Mouse (Mus musculus): ENCODE results near the gene Mcrip1.
"Not testable (repeated sequence)": the region's sequence is repeated elsewhere in the genome, so short reads cannot be mapped to it uniquely, and the experiment has no call there.

Mcrip1 gene

DNA sequence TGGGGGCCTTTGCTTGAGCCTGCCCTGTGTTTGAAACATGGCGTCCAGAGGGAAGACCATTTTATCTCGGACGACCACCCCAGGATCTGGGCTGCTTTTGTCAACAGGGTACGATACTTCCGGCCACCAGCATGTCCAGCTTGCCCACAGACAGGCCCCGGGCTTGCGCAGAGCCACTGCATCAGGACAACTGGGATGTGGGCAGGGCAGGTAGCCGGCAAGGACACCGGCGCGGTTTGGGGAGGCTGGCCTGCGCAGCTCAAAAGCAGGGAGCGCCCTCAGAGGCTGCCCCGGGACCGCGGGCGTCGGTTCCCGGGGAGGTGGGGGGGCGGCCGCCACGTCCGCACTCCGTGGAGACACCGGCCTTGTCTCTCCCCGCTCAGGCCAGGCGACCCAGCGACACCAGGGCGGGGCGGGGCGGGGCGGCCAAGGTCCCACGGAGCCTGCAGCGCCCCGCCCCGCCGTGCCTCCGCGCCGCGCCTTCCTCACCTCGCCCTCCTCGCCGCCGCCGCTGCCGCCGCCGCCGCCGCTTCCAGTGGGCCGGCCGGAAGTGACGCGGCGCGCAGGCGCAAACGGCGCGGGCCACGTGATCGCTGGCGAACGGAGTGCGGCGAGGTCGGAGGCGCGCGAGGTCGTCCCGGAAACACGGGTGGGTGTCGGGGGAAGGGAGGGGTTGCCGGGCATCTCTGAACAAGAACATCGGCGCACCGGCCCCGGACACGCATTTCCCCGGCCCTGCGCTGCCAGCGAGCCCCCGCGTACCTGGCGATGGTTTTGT is at the start of gene Mcrip1:
TSS of gene Mcrip1 (minus strand) at position 560 of the 778 bp plus-strand sequence.
- DNase-seq: peak; percentile 93

DNA sequence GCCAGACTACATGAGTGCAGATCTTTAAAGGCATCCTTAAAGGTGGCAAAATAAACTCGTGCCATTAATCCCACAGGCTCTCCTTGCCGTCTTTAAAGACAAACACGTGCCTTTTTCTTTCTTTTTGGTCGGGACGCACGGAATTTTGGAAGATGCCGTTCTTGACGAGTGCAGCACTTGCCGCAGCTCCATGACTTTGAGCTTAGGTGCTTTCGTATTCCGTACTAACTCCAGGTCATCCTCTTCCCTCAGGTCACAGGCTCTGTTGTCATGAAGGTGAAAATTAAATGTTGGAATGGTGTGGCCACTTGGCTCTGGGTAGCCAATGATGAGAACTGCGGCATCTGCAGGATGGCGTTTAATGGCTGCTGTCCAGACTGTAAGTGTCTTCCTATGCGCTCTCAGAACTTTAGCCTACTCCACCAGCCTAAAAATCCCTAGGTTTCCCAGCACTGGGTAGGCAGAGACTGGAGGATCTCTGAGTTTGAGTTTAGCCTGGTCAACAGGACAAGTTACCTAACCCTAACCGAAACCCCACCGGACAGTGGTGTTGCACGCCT is 49.5 kb upstream of the Mcrip1 start:
- DNase-seq: peak; percentile 32

- DNase-seq: peak; percentile 91
Measured at GRCm38 (mm10) chr11:120598283-120598989, 48.9 kb upstream of the Mcrip1 start, which contains the start of the genes Alyref and Anapc11. Gene Alyref, minus strand, starts transcription at chr11:120598365. Gene Anapc11, plus strand, starts transcription at chr11:120598421.

- DNase-seq: peak; percentile 29
Measured at GRCm38 (mm10) chr11:120597240-120598235, 48.0 kb upstream of the Mcrip1 start.

- DNase-seq: no peak
Measured at GRCm38 (mm10) chr11:120588531-120588930, 39.0 kb upstream of the Mcrip1 start.

GRCm38 (mm10) chr11:120583937-120584336 is 34.4 kb upstream of the Mcrip1 start:
- no peak for DNase-seq

DNA sequence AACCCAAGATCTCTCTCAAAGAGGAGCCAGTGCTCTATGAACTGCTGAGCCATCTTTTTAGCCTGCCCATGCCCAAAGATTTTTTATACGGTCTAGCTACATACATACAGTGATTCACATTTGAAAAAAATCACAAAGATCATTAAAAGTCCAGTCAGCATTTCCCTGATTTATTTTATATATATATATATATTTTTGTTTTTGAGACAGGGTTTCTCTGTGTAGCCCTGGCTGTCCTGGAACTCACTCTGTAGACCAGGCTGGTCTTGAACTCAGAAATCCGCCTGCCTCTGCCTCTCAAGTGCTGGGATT is 33.4 kb upstream of the Mcrip1 start:
- not testable (repeated sequence) for DNase-seq

DNA sequence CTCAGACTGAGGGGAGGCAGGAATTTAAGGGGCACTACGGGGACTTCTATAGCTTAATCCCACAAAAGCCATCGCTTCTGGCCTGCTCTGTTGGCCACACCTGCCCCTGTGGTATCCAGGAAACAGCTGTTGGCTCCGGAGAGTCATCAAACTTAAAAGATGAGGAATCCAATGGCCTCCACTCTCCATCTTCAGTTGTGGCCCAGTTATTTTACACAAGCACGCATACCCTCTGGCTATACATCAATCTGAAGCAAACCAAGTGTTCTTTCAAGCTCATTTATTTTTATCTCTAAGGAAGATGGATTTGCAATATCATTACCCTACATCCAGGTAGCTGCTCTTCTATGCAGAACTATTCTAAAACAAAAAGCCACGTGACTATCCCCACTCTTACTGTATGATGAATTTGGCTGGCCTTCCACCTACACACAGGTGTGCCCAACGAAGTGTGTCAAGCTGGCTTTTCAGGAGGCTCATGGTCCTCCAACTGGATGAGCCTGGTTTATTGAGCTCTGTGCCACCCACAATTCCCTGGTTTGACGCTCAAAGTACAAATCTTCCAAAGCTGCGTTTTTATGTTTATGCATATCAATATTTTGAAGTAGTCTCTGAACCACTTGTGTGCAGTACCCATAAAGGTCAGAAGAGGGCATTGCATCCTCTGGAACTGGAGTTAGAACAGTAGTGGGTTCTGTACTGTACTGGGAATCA is 32.9 kb upstream of the Mcrip1 start:
- no peak for DNase-seq

DNA sequence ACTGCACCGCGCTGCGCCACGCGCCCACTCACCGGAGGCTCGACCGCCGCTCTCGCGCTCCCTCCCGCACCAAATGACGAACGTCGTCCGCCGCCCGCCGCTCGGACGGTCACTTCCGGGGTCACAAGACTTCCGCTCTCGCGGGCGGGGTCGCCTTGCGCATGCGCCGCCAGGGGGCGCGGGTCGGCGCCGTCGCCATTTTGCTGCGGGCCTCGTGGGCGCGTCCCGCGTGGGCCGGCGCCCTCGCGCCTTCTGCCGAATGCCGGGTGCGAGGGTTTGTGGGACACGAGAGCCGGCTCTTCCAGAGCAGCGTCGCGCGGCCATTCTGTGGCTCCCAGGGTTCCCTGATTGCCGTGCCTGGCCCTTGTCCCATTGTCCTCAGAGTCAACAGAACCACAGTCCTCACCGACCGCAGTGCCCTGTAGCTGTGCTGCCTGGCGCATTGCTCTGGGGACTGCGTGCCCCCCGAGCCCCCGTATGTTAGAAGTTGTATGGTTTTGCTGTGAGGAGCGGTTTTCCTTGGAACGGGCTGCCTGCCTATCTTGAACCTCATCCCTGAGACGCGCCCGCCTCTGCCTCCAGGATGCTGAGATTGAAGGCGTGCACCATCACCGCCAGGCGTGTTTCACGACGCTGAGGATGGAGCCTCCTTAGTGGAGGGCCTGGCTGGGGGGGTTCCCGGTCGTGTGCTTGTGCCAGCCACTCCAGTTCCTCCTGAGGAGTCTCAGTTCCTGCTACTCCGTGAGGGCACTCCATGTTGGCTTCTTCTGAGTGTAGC is 32.2 kb upstream of the Mcrip1 start, which contains the start of gene Arhgdia:
TSS of gene Arhgdia (minus strand) at position 135 of the 778 bp plus-strand sequence.
- peak; percentile 88 for DNase-seq

GRCm38 (mm10) chr11:120580871-120581331 is 31.4 kb upstream of the Mcrip1 start:
- DNase-seq: peak; percentile 61

DNA sequence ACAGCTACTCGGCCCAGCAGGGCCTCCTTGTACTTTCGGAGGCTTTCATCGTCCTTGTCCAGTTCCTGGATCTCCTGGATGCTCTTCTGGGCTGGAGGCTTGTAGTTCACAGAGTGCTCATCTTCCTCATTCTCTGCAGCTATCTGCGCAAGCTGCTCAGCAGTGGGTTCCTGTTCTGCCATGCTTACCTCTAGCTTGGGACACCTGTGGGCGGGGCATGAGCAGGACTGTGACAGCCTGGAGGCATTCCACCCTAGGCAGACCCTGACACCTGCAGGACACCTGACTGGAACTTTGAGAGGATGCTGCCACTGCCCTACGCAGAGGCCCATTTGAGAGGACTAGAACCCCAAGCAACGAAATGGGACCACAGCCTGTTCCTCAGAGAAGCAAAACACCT is 30.7 kb upstream of the Mcrip1 start:
- DNase-seq: peak; percentile 60

- DNase-seq: peak; percentile 77
Measured at GRCm38 (mm10) chr11:120579316-120580107, 30.0 kb upstream of the Mcrip1 start.

GRCm38 (mm10) chr11:120578694-120579243 is 29.2 kb upstream of the Mcrip1 start:
- peak; percentile 69 for DNase-seq

GRCm38 (mm10) chr11:120578024-120578693 is 28.6 kb upstream of the Mcrip1 start:
- DNase-seq: peak; percentile 56

DNA sequence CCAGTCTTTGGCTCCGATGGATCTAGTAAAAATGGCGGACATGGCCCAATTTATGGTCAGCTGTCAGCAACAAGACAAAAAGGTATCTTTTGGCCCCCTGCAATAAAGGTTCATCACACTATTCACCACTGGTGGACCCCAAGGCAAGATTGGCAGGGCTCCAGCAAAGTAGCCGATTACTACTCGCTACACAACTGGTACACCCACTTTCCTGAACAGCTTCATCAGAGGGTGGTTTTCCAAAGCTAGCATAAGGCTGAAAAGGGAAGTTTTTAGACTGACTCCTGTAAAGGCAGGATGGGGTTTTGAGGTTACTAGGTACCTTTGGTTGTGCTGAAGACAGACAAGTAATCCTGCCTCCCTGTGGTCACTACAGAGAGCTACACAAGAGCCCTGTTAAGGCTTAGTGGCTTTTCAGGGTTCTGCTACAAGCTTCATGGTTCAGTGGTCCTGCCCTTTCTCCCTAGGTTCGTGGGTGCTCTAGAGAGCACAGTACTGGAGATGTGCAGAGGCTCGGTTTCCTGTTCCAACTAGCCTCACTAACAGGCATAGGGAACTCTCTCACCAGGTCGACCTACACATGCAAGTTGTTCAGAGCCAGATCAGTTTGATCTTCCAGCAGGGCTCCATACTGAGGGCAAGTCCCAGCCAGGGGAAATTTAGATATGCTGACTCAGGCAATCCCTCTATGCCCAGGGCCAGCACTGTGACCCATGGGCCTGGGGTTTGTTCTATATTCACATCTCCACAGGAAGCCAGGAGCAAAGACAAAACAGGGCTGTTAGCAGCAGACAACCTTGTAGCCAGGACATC is 27.9 kb upstream of the Mcrip1 start:
- peak; percentile 47 for DNase-seq

GRCm38 (mm10) chr11:120576365-120576981 is 26.9 kb upstream of the Mcrip1 start:
- no peak for DNase-seq

DNA sequence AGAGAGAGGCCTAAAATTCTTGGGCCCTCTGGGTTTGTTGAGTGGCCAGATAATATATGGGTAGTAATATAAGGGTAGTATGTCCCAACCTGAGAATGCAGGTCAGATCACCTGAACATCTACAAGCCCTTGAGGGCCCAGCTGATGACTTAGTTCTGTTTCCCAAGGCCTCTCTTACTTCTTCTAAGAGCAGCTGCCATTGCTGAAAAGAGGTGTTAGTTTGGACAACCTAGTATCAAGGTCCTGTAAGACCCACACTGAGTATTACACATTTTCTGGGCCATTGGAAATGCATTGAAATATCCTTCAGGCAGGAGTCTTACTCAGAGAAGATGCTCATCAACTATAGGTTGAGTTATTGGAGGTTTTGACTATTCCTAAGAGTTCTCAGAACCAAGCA is 26.4 kb upstream of the Mcrip1 start:
- no peak for DNase-seq

GRCm38 (mm10) chr11:120575046-120575445 is 25.5 kb upstream of the Mcrip1 start:
- DNase-seq: no peak

Data from cerebellum, adult 11-12 months (tissue).